Mouse (Mus musculus): ENCODE data around the gene Caskin1.

Gene Caskin1

DNA sequence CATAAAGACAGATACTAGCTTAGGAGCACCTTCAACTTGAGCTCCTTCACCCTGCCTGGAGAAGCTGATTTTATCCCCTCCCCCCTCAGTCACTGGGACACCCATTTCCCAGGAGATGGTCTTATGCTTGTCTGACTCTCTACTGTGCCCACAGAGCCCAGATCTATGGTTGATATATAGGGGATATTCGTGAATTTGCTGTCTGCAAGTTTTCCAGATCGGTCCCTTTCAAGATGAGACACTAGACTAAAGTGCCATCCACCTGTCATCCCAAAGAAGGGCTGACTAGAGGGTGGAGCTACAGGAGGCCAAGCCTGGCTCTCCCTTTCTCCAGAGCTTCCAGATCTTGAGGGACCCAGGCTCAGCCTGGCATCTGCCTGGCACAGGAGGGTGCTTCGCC, 42.7 kb downstream of the Caskin1 start:
- in situ Hi-C loops (cut with MseI, MboI) = no loop called here

- in situ Hi-C loops (cut with MseI, MboI) = no loop called here
These were observed 43.6 kb downstream of the Caskin1 start for GRCm38 (mm10) chr17:24532045-24532444.

- in situ Hi-C loops (cut with MseI, MboI) = no loop called here
These were observed 44.9 kb downstream of the Caskin1 start for GRCm38 (mm10) chr17:24533099-24533992.

DNA sequence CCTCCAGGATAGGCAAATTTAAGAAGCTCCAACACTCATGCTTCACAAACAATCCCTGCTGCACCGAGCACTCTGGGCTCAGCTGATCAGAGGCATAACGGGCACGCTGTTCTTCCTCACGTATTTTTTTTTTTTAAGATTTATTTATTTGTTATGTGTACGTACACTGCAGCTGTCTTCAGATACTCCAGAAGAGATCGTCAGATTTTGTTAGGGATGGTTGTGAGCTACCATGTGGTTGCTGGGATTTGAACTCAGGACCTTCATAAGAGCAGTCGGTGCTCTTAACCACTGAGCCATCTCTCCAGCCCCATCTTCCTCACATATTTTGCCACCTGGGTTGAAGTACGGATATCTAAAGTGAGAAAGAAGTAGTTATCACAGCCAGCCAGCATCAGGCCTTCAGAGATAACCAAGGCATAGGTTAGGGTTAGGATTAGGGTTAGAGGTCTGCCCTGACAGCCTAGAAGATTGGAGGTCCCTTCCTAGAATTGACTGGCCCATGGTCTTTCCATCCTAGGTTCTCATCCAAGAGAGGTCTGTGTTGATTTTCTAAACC, 45.8 kb downstream of the Caskin1 start, which contains the start of gene Rab26:
Rab26 (minus strand) TSS at position 51 of the 559 bp plus-strand sequence.
- in situ Hi-C loops (cut with MseI, MboI) = no loop called here

GRCm38 (mm10) chr17:24535300-24535699, 46.9 kb downstream of the Caskin1 start:
- in situ Hi-C loops (cut with MseI, MboI) = no loop called here

DNA sequence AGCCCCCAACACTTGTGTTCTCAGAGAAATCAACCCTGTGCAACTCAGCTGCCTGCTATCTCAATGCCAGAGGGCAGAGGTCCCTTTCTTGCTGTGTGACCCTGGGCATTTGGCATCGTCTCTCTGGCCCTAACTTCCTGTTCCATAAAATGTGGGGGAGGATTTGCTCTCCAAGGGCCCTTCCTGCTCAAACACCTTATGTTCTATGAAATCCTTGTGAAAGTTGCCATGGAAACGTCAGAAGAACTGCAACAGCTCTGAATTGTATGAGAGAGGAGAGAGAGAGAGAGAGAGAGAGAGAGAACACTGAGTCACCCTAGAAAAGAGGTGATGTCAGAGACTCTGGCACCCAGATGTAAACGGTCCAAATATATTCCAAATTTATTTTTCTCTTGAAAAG, 49.1 kb downstream of the Caskin1 start:
- in situ Hi-C loops (cut with MseI, MboI) = no loop called here

- in situ Hi-C loops (cut with MseI, MboI) = no loop called here
These were observed 50.5 kb downstream of the Caskin1 start for GRCm38 (mm10) chr17:24538950-24539349.

GRCm38 (mm10) chr17:24540375-24540774, 52.0 kb downstream of the Caskin1 start:
- in situ Hi-C loops (cut with MseI, MboI) = loop anchor here in 1 of 2 experiments (10.0 kb wide), 1 partner anchor 114 kb away; the partner anchor contains the start of genes Npw and Slc9a3r2

DNA sequence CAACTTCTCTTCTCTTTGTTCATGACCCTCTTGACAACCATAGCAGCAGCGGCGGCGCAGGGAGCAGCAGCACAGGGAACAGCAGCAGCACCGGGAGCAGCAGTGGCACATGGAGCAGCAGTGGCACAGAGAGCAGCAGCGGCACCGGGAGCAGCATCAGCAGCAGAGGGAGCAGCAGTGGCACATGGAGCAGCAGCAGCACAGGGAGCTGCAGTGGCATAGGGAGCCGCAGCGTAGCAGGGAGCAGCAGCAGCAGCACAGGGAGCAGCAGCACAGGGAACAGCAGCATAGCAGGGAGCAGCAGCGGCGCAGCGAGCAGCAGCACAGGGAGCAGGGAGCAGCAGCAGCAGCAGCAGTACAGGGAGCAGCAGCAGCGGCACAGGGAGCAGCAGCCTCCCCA, 56.2 kb downstream of the Caskin1 start:
- in situ Hi-C loops (cut with MseI, MboI) = loop anchor here (5.0 to 10.0 kb wide), 2 partner anchors 110 to 113 kb away; partner anchors contain the start of genes Npw (in 2 of the 2) and Slc9a3r2 (in 1 of the 2)

GRCm38 (mm10) chr17:24545247-24545646, 56.8 kb downstream of the Caskin1 start:
- in situ Hi-C loops (cut with MseI, MboI) = loop anchor here (5.0 to 10.0 kb wide), 2 partner anchors 110 to 112 kb away; partner anchors contain the start of genes Npw (in 2 of the 2) and Slc9a3r2 (in 1 of the 2)

DNA sequence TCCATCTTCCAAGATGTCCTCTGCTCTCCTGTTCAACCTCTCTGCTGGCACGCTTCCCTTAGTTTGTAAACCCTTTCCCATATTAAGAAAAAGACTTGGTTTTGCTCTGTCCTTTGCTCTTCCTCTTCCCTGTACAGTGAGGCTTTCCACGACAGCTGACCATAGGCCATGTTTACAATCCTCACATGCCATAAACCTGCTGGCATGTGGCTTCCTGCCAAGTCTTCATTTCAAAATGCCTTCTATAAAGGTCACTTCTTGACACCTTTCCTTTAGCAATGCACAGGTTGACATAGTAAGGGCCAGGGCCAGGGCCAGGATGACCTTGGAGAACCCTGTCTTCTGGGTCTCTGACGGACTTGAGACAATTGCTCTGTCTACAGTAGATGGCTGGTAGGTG, 57.8 kb downstream of the Caskin1 start:
- in situ Hi-C loops (cut with MseI, MboI) = loop anchor here (5.0 to 10.0 kb wide), 2 partner anchors 109 to 111 kb away; partner anchors contain the start of genes Npw (in 2 of the 2) and Slc9a3r2 (in 1 of the 2)

DNA sequence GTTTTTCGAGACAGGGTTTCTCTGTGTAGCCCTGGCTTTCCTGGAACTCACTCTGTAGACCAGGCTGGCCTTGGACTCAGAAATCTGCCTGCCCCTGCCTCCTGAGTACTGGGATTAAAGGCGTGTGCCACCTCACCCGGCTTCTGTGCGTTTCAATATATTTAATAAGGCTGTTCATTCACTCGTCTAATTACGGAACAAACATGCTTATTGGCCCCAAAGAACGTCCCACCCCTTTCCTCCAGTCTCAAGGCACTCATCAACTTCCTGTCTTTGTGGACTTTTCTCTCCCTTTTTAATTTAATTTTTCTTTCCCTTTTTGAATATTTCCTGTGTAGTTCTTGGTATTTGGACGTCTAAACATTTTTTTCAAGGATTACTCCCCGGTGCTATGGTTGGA, 60.0 kb downstream of the Caskin1 start:
- in situ Hi-C loops (cut with MseI, MboI) = loop anchor here (5.0 to 10.0 kb wide), 2 partner anchors 106 to 109 kb away; partner anchors contain the start of genes Npw (in 2 of the 2) and Slc9a3r2 (in 1 of the 2)

- in situ Hi-C loops (cut with MseI, MboI) = loop anchor here (5.0 to 10.0 kb wide), 2 partner anchors 106 to 108 kb away; partner anchors contain the start of genes Npw (in 2 of the 2) and Slc9a3r2 (in 1 of the 2)
These were observed 60.7 kb downstream of the Caskin1 start for GRCm38 (mm10) chr17:24548921-24549617.

GRCm38 (mm10) chr17:24549618-24550415, 61.4 kb downstream of the Caskin1 start, which contains the start of gene Pkd1:
Pkd1 (plus strand) TSS chr17:24549834.
- in situ Hi-C loops (cut with MseI, MboI) = loop anchor here (5.0 to 10.0 kb wide), 2 partner anchors 105 to 107 kb away; partner anchors contain the start of genes Npw (in 2 of the 2) and Slc9a3r2 (in 1 of the 2)

DNA sequence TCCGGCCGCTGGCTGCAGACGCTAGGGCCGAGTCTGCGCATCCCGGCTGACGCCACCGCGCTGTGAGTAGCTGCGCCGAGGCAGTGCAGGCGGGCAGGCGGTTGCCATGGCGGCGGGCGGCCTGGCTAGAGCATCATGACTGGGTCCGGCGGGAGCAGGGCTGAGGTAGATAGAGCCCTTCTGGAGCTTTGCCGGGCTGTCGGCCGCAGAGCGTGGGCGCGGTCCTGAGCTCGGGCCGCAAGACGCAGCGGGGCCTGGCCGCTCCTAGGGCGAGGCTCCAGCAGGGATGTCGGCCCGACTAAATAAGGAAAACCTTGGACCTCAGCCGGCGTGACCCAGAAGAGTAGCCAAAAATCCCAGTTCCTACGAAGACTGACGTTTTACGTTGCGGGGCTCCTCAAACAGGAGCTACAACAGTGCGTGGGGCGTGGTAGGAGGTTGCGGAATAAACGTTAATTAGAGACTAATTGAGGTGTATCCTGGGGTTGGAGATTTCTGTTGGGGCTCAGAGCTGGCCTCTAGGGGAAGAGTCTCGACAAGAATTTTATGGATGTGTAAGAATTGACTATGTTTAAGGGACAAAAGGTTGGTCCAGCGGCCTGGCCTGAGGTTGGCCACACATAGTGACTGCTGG, 62.1 kb downstream of the Caskin1 start:
- in situ Hi-C loops (cut with MseI, MboI) = no loop called here

- in situ Hi-C loops (cut with MseI, MboI) = no loop called here
These were observed 62.6 kb downstream of the Caskin1 start for GRCm38 (mm10) chr17:24551050-24551444.

- in situ Hi-C loops (cut with MseI, MboI) = no loop called here
These were observed 68.7 kb downstream of the Caskin1 start for GRCm38 (mm10) chr17:24557091-24557490.

All from mouse trophoblast stem cell (cell line).